Mouse (Mus musculus) lung, adult 2 months (tissue): ENCODE measurements around the gene Cc2d2b. TPM values are rescaled to one million over a fixed set of nuclear protein-coding genes. Genes with fewer than 3 reads are reported as not detected.

Experiments used
- DNase-seq: peaks from one replicate; pipeline ENCODE4 v3.0.0; 2022
- H3K4me1 ChIP-seq: fragments of 200-500 bp; 2 replicates; pipeline ENCODE4 v1.6.1; 2011; ENCODE audit warnings: low read length; ENCODE audit not compliant: control insufficient read depth, insufficient read depth
- H3K4me3 ChIP-seq: fragments of 200-500 bp; replicated peaks from 2 replicates; pipeline ENCODE3; 2011; ENCODE audit warnings: low read depth, mild to moderate bottlenecking, control low read depth, low read length; ENCODE audit errors: extremely low read depth
- CTCF ChIP-seq: fragments of 200-500 bp; IDR thresholded peaks from 2 replicates; pipeline ENCODE4 v1.5.1; 2011; ENCODE audit warnings: mild to moderate bottlenecking, low read length, control low read depth; ENCODE audit not compliant: insufficient read depth
- POLR2A ChIP-seq: fragments of 200-500 bp; IDR thresholded peaks from 2 replicates; pipeline ENCODE4 v1.6.1; 2011; ENCODE audit warnings: low read depth, mild to moderate bottlenecking, control low read depth, low read length, borderline replicate concordance; ENCODE audit errors: extremely low read depth
- WGBS: fragments of 180-500 bp; shearing (Covaris S2); methylation state at CpG from one replicate; pipeline ENCODE4 v1.1.7; 2018; 5-methylcytosine and 5-hydroxymethylcytosine counted together
- polyA plus RNA-seq: library from polyadenylated mRNA; depleted of rRNA; stranded (reverse); fragments of >200 nt; gene quantifications from 2 replicates; pipeline ENCODE4 v1.2.3, GENCODE M21; 2012; rRNA removed

The Cc2d2b gene
- polyA plus RNA-seq, 1 experiment = 0.02 TPM

DNA sequence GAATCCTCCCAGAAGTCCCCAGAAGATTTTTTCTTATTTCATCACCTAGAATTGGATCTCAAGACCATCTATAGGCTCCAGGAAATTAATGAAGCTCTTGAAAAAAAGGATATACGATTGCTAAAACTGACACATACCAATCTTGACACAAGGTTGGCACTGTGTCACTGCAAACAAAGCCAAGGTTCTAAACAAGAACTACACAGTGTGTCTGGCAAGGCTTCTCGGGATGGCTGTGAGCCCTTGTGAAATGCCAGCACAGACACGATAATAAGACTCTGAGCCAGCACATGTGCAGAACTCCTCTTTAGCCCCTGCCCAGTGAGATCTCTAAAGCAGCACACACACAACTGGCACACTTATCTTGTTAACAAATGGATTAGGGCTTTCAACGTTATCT lies 111.0 kb downstream of the Cc2d2b start:
- 16% methylated on average over 4 of the region's 4 CpGs for WGBS
- TF ChIP-seq POLR2A (no peak), CTCF (no peak)
- no peak overlapping the region for H3K4me3 ChIP-seq
- H3K4me1 ChIP-seq = peaks cover 3% of the 10 kb centered on the region; the same call in 1 of the 2 replicates
- no peak for DNase-seq

DNA sequence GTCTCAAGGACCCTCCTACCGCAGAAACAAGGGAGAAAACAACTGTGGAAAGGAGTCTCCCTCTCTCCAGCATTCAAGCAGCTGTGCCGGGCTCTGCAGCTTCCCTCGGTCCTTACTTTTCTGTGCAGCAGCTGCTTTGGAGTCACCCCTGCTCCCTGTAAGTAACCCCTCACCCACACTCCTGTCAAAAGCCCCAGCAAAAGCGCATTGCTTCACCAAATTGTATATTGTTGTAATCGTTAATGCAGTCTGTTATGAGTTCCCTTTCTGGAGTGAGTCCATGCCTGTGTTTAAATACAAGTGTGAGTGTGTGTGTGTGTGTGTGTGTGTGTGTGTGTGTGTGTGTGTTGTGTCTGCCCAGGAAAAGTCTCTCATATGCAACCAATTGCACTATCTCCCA lies 119.7 kb downstream of the Cc2d2b start:
- H3K4me3 ChIP-seq = no peak overlapping the region
- WGBS = 25% methylated on average over 5 of the region's 5 CpGs
- TF ChIP-seq CTCF = no peak
- no peak for TF ChIP-seq POLR2A
- no peaks in the 10 kb centered on the region for H3K4me1 ChIP-seq
- DNase-seq = no peak

DNA sequence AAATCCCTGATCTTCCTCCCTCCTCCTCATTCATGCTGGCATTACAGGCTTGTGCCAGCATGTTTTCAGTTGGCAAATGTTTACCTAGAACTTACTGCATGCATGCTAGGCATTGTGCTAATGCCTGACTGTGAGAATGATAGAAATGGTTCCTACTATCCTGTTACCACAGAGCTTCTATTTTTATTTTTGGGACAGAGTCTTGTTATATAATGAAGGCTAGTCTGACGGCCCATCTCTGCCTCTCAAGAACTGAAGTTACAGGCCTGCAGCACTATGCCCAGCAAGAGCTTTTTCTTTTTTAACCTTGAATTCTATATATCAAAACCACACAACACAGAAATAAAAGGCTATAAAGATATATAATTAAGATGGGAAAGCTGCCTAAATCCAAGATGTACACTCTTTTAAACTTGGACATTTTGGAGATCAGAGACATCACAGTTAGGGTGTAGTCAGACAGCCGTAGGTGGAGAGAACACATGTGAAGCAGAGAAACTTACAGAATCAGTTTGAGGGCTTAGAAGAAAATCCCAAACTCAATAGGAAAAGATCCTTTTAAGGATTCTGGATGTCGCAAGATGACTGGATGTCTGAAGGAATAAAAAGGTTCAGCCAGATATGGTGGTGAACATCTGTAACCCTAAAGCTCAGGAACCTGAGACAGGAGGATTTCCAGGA lies 121.0 kb downstream of the Cc2d2b start:
- 87% methylated on average over 3 of the region's 3 CpGs for WGBS
- DNase-seq = no peak
- Histone ChIP-seq H3K4me3 (no peak overlapping the region), H3K4me1 (no peaks in the 10 kb centered on the region)
- no peak for TF ChIP-seq POLR2A

DNA sequence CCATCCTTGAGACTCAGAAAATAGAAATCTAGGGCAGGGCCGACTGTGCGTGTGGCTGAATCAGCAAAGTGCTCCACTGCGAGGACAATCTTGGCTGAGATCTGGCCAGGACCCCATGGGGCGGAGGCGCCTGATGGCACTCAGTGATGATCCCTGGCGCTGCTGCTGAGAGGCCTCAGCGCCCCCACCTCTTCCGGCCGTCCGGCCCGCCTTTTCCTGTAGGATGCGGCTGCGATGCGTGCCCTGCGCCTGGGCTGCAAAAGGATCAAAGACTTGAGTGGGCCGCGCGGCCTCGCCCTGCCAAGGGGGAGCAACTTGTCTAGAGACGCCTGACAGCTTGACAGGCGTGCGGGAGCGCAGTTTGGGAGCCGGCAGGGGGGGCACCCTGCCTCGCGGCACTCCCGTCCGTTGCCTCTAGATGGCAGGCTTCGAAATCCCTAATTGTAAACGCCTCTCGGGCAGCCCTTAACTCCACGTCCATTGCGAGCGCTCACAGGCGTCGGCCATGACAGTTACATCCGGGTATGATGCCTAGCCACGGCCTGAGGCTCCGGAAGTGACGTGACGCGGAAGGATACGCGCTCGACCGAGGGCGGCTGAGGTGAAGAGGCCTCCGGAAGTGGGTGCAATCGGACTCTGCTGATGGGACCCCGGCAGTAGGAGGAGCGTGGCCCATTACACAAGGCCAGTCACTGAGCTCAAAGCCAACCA lies 124.6 kb downstream of the Cc2d2b start:
- peak; percentile 84 for DNase-seq
- no peaks in the 10 kb centered on the region for H3K4me1 ChIP-seq
- 6% methylated on average over 51 of the region's 51 CpGs for WGBS
- TF ChIP-seq POLR2A = peak; percentile 78; the same call in 1 of the 2 replicates
- peak; percentile 29; the same call in 1 of the 2 replicates for TF ChIP-seq CTCF
- peak overlapping the region; percentile 43 for H3K4me3 ChIP-seq

Other genes with a start within 250 kb of the Cc2d2b start
- gene Sorbs1, start 235.0 kb upstream of the Cc2d2b start, polyA plus RNA-seq = 26.4 and 43.4 TPM in 2 replicates
- 9.0 and 13.3 TPM in 2 replicates for gene Aldh18a1, start 160.3 kb upstream of the Cc2d2b start, polyA plus RNA-seq
- gene Tctn3, start 136.5 kb upstream of the Cc2d2b start, polyA plus RNA-seq = 12.1 and 12.8 TPM in 2 replicates
- gene Entpd1, start 136.4 kb upstream of the Cc2d2b start, polyA plus RNA-seq = 28.7 and 41.2 TPM in 2 replicates
- 13.6 and 14.0 TPM in 2 replicates for gene Ccnj, start 82.5 kb downstream of the Cc2d2b start, polyA plus RNA-seq
- 0.66 and 1.5 TPM in 2 replicates for gene Zfp518a, start 146.0 kb downstream of the Cc2d2b start, polyA plus RNA-seq
- 4.7 and 5.7 TPM in 2 replicates for gene Blnk, start 245.8 kb downstream of the Cc2d2b start, polyA plus RNA-seq